Mouse (Mus musculus) urinary bladder, adult 2 months (tissue): ENCODE measurements at regions not wholly inside any gene's neighbourhood (a gene's known extent, or its start where the extent isn't known, plus 50 kb on each side); places are given as distances from the start of the nearest gene placed in this dataset.

Source experiments
- DNase-seq: peaks from one replicate; pipeline ENCODE4 v3.0.0; 2022; ENCODE audit warnings: low spot score

DNA sequence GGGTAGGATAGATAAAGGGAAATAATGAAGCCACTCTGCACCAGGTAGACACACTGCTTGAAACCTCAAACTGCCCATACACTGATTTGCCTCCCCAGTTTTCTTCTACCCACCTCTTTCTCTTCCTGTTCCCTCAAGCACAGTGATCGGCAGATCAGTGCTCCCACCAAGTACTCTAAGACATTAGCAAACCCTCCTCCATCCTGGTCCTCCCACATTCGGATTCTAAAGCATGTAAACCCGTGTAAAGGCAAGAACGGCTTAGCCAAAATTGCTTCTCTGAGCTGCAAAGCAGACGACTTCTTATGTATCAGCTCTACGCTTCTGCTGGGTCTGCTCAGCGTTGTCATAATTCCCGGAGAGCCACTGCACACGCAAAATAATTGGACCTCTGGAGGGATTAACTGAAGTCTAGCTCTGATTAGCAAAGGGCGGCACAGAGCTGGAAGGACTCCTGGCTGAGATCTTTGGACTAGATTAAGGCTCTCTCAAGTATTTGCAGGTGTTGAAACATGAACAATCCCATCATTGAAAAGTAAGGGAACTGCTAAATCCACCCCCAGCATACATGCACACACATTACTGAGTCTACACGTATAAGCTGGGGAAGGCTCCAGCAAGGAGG is 67.2 kb downstream of the Mtx3 start:
- no peak for DNase-seq

DNA sequence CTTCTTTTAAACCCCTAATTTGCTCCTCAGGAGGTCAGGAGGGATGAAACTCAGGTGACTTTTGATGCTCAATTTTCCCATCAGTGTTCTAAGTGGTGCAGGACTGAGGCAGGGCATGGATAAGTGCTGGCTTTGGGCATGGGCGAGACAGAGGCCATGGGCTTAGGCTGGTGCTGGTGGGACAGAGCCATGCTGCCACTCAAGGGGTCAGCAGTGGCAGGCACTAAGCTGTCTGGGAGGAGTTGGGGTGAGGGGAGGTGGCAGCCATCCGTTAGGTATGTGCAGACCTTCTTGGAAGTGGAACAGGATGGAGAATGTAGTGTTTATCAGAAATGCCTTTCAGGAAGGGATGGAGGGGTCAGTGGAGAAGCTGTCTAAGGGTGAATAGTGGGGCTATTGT is 68.1 kb downstream of the Mtx3 start:
- DNase-seq = no peak

DNA sequence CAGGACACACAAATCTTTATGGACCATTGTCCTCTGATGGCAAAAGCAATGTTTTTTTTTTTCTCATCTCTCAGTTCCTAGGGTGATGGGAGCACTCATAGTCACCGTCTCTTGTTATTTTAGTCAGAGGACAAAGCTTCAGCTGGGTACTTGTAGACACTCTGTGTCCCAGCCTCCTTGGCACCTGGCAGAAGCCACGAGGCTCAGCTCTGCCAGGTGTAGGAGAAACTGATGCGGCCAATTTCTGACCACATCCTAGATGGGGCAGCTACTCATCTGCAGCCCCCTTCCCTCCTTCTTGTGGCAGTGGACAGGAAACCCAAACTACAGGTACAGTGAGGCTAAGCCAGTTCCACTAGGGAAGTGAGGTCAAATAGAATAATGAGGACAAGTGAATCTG is 70.1 kb downstream of the Mtx3 start:
- DNase-seq = no peak

DNA sequence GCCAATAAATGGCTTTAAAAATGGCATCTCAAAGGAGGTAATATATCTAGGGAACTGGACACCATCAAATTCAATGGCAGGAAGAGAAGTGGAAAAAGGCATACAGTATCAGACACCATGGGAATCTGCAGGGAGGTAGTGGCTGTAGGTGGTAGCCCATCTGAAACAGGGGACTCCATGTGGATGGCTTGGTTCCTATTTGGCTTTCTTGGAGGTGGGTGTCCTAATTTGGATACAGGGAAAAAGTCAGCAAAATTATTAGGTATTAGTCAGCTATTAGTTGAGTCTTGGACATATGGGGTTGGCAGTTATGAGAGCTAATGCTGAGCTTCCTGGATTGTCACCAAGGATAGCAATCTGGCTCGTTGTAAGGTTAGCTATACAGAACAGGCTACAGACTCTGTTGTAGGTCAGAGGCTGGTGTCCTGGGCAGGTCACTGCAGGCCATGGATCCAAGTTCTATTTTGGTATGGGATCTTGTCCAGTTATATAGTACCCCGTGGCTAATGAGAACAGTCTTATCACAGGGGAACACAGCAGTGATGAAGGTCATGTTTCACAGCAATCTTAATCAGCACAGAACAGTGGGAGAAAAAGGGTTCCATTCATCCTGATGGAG is 70.8 kb downstream of the Mtx3 start:
- no peak for DNase-seq

DNA sequence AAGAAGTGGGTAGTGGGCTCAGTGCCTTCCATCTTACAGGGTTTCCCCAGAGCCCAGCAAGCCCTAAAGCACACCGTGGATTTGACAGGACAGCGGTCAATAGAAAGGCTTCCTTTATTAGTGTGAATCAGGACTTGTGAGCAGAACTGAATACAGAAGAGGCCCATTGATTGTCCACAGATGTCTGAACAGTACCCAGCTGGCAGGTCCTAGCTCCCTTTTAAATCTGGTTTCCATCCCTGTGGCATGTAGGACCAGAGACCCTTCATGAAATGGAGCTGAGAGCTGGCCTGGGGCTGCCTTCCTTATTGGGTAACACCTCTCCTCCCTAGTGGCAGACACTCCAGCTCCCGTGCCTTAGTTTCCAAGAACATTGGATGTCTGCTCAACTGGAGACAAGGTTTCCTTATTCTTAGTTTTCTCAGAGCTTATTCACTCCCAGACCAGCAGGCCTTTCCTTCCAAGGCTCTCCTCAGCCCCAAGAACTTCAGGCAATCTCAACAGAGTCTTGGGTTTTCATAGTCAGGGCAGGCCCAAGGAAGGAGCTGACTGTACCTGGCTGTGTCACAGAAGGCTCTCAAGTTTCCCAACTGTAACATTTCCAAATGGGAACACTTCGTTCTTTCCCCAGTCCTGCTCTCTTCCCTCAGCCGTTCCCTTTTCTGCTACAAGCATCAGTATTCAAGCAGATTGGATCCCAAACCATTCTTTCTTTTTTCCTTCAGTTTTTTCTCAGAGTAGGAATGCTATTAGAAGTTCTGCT is 71.6 kb downstream of the Mtx3 start:
- DNase-seq = no peak

DNA sequence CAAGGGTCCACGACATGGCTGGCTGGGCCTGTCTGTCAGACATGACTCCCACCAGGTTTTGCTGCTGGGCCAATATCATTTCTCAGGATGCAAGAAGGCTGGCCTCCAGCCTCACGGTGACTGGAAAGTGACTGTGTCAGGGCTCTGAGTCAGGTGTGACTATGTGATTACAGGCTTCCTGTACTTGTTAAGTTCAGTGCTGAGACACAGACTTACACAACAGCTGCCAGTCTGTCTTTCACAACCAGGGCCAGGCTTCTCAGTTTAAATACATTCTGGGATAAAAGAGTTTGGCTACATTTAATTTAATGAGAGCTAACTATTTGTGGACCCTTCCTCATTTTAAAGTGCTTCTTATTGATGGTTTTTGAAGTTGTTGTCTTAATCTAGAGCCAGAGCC is 75.3 kb downstream of the Mtx3 start:
- DNase-seq = no peak

DNA sequence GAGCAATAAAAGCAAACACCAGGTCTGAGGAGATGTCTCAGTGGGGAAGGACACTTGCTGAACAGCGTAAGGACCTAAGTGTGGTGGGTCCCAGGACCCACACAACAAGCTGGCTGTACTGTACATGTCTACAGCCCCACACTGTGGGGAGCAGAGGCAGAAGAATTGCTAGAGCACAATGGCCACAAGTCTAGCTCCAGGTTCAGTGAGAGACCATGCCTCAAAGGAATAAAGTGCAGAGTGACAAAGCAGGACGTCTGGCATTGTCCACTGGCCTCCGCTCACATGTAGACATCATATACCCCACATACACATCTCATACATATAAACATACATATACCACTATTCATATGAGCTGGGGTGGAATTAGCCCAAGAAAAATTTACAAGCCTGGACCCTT is 77.4 kb downstream of the Mtx3 start:
- DNase-seq = no peak

DNA sequence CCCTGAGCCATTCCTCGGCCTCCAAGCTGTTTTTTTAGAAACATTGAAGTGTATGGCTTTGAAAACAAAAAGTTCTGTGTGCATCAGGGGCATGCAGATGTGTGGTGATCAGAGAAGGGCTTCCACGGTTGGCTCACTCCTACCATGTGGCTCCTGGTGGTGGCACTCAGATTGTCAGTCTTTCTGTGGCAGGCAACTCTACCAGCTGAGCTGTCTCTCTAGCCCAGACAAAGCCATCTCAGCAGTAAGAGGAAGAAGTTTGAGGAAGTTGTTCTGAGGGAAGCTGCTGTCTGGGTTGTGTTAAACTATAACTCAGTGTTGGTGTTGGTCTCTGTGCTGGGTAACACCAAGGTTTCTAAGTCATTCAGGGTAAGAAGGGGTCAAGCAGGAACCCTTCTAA is 78.9 kb downstream of the Mtx3 start:
- no peak for DNase-seq

DNA sequence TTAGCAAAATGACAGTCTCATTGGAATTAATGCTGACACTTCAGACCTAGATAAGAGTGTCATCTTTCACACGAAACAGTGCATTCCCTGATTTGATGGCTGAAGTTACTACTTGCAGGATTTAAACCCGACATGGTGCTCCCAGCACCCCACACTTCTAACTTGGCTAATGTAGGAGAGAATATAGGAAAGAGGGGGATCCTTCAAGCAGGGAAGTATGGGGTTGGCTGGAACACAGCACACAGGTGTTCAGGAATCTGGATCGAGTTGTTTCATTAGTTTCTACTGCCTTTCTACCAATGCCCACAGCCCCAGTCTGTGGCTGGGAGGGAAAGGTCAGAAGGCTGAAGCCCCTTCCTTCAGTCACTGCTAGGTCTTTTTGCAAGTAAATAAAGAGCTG is 79.5 kb downstream of the Mtx3 start:
- DNase-seq = no peak

DNA sequence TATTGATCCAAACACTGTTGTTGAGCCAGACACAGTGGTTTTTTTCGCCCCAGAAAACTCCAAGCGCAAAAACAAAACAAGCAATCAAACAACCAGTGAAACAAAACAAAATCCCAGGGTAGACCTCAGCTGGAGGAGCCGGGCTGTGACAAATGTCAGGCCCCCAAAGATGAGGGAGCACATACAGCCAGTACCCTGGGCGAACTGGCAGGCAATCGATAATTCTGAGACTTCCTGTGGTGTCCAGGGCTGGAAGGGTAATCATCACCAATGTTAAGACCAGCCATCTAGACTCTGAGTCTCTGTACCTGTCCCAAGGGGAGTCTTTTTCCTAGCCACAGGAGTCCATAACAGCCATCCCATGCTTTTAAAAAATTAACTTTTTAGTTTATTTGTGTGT is 80.6 kb downstream of the Mtx3 start:
- DNase-seq = no peak

DNA sequence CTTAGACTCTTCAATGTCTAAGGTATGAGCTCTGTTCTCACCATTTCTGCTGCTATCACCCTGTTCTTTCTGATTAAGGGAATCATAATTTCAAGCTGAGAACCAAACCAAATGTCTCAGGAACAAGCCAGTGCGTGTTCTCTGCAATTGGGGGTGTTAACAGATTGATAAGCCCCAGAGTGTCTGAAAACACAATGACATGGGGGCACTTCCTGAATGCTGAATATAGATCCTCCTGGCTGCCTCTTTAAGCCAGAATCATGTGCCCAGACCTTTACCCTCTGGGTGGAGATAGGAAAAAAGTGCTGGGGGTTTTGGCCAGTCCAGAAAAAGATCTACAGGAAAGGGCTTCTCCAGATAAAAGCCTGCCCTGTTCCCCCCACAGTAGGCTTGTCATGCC is 84.0 kb downstream of the Mtx3 start:
- no peak for DNase-seq

DNA sequence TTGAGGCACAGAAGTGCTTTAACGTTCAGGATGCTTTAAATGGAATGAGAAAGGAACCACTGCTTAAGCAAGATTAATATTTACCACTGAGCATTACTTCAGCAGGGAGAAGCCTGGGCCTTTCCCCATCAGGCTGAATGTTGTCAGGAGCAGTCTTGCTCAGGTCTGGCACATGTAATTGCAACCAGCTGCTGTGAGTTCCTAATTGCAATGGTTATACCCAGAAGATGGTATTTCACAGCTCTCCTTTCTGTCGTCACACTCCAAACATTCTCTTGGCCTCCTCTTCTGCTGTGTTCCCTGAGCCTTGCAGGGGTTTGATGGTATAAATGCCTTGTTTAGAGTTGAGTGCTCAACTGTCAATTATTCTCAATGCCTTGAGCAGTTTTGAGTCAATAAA is 87.1 kb downstream of the Mtx3 start:
- DNase-seq = no peak

DNA sequence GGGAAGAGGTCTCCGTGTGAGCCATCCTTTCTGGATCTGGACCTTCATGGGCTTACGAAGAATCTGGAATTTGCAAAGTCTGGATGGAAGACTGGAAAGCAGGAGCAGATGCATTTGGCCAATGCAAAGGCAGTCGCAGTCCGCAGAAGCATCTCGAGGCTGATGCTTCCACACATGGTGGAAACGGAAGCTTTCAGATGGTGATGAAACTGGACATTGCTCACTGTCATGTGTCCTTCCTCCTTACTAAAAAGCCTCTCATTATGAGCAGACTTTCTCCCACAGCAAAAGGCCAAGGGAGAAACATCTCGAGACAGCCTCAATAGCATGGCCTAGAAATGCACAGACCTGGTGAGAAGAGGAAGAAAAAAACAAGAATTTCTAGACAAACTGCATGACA is 94.5 kb downstream of the Mtx3 start:
- no peak for DNase-seq

DNA sequence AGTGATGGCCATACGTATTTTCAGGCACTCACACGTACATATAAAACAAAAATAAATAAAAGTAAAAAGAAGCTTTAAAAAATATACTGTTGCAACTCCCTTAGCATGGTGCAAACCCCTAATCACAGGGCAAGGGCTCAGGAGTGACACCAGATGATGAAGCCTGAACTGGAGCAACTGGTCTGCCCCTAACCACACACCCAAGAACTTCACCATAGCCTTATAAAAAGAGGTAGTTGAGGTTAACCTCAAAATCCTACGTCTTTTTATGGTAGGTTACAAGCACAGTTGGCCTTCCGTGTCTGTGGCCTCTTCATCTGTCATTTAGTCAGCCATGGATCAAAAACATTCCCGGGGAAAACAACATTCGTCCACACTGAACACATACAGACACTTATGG is 96.0 kb downstream of the Mtx3 start:
- no peak for DNase-seq

DNA sequence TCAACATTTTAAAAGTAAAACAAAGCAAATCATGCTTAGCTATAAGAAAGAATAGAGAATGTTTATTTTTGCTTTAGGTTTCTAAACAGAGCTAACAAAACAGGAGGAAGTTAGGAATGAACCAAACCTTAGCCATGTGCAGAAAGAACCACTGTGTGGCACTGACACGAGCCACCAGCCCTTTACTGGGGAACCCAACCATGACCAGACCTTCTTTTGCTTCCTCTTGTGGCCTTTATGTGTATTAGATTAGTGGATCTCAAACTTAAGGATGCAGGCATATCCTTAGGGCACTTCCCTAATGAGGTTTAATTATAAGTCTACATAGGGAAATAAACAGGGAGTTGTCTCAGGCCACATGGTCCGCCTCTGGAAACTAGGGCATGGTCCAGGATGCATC is 104.0 kb downstream of the Mtx3 start:
- DNase-seq = no peak

DNA sequence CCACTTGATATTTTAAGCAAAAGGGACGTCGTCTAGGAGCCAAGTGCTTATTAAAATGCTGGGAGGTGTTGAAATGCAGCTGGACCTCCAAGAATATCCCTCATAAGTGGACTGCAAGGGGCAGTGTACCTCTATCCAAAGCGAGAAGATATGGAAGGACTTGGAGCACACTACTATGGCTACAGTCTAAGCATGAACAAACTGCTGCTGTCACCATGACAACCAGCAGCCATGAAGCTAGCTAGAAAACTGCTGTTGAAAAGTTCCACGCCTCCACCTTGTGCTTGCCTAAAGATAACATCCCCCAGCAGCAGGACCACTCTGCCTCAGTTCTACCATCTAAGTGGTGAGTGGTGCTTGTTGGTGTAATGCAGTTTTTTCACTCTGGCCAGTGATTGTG is 115.5 kb downstream of the Mtx3 start:
- no peak for DNase-seq

DNA sequence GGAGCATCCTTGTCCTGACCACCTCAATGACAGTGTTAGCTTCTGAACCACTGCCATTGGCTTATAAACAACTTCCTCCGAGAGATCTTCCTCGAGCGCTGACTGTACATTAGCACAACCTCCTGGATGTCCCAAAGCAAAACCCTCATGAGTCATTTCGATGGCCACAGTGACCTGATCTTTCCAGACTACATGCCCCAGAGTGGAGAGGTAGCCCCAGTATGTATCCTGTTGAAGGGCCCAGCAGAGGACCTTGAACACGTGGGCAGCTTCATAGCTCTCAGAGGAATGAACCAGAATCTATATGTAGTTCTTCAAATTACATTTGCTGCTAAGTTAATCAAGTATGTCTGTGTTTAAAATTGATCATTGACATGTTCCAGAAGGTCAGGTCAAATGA is 118.1 kb downstream of the Mtx3 start:
- no peak for DNase-seq

DNA sequence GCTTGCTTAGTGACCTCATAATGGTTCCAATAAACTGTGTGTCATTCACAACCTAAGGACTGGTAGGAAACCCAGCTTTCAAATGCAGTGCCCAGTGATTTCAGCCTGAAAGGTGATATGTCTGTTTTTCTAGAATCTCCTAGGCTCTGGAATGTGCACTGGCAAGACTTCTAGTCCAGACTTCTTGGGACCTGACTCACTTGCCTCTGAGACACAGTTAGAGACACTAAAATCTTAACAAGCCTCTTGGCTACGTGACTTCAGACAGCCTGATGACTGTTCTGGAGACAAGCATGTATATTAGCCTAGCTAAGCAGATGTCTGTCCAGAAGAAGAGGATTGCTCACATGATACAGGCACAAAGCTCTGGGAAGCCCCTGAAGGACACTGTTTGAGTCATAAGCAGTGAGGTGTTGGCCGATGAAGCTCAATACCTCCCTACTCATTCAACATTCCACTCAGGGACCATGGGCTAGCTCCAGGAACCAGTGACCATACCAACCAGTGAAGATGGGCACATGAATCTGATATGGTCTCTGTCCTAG is 118.9 kb downstream of the Mtx3 start:
- DNase-seq = no peak

DNA sequence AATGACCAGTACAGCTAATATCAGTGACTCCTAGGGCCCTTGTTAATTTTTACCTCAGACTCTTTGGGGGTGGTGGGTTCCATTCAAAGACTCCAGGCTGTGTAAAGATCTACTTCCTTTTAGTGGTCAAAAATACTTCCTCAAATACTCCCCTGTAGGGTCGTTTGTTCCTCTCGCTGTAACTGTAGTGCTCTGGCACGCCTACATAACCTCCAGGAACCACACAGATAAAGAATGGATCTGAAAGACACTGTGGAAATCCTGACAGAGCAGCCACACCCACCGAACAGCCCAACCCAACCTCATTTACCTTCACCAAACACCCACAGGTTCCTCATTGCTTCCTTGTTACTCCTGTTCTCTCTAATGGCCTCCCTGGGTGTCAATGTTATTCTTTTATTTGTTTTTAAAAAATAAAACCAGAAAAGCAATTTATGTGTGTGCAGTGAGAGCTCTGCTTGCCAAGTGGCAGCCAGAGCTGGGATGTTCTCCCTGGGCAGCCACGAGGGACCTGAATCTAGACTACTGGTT is 119.7 kb downstream of the Mtx3 start:
- no peak for DNase-seq

DNA sequence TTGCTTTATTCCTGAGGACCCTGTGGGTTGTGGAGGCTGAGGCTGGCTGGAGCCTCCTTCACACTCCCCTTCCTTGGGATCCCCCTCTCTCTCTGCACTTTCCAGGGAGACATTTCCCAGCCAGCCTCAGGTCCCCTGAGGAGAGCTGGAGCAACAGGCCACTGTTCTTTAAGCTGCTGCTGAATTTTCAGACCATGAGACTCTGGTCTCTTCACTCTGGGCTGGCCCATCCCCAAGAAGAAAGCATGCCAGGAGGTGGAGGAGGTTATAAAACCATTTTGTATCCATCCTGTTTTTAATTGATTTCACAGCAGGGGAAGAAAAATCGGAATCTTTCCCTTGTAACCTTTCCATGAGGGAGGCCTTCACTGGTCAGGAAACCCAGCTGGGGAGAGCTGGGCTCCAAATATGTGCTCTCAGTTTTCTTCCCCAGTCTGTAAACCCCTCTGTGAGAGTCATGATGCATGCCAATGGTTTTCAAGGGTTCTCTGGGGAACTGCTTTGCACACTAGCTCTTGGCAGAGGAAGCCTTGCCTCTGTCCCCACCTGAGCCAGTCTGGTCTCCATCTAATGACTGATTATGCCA is 122.6 kb downstream of the Mtx3 start:
- no peak for DNase-seq

DNA sequence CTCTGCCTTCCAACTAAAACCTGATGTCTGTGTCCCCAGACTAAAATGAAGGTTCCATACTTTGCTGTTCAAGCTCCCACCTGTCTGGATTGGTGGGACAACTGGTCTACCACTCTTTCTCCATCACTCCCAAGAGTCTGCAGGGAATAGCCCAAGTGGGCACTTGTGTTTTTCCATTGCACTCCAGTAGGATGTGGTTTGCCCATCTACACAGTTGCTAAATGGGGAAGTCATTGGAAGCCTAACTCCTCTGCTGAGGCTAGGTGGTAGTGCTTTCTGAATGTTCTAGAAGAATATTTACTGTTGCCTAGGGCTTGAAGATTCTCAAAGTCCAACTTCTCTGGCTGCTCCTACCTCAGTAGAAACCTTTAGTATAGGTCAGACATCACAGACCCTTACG is 125.0 kb downstream of the Mtx3 start:
- DNase-seq = no peak

DNA sequence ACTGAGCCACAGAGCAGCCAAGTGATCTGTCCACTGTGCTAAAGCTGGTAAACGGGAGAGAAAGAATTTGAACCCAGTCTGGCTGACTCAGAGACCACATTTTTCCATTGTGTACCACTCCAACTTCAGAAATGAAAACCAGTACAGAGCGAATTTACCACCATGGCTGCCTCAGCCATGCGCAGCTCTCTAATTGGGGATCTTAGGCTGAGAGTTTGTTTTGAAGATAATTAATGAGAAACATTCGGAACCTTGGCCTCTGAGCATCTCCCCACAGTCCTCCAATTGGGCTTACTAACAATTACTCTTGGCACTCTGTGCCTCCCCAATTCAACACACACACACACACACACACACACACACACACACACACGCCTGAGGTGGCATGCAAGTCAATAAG is 128.3 kb downstream of the Mtx3 start:
- no peak for DNase-seq

DNA sequence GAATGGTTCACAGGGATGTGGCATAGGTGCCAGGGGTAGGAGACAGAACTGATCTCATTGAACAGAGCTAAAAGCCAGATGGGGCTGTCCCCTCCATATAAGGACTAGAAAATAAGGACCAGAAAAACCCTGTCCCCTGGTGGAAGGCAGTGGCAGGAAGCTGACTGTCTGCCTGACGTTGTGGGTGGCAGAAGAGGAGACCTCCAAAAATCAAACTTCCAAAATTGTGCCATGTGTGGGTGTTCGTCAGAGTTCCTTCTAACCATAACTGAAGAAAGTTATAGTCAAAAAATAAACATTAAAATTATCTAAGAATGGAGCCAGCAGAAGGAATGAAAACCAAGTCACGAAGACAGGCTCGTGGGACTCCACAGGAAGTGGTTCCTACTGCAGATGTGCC is 129.2 kb downstream of the Mtx3 start:
- DNase-seq = no peak
